ENCODE assay signal across 8 mouse cellular contexts in genomic region chr4:114685454-114685853, GRCm38 (mm10).
DNase-seq lines count a peak whose midpoint lies in the region; ATAC-seq and TF ChIP-seq lines count a peak whose summit lies in the region.

No protein-coding gene starts in this region.

- no peaks in the 10 kb centered on the region for H3K9me3 ChIP-seq in limb, embryonic 10.5 days (replicated peaks)
- H3K9me3 ChIP-seq in midbrain, embryonic 14.5 days (ENCODE audit: control insufficient read depth, low read length): no peaks in the 10 kb centered on the region

- no peak for DNase-seq in spleen, adult 2 months (ENCODE audit: low read depth in 1 of 2, low spot score in 2 of 2)
- no peak for DNase-seq in spleen, postnatal 4 days (ENCODE audit: low spot score in 2 of 2)
- DNase-seq in embryo, embryonic 10.5 days (ENCODE audit: low spot score): peak; percentile 84
- peak; percentile 38 to 44 for DNase-seq in heart, postnatal 10 days
- DNase-seq in limb, embryonic 10.5 days (ENCODE audit: low spot score): peak; percentile 68
- peak; percentile 74 for DNase-seq in midbrain, embryonic 14.5 days
- peak; percentile 30 for DNase-seq in thymus, postnatal 25 days
- DNase-seq in cerebellum, adult 2 months: no peak

- H3K27me3 ChIP-seq in spleen, adult 2 months (ENCODE audit: control insufficient read depth, insufficient read depth, low read length): no peaks in the 10 kb centered on the region
- H3K27me3 ChIP-seq in limb, embryonic 10.5 days (ENCODE audit: low read depth, poor library complexity, severe bottlenecking): peaks cover 81% of the 10 kb centered on the region
- H3K27me3 ChIP-seq in midbrain, embryonic 14.5 days (ENCODE audit: control insufficient read depth, insufficient read depth, low read length): no peaks in the 10 kb centered on the region
- no peaks in the 10 kb centered on the region for H3K27me3 ChIP-seq in cerebellum, adult 2 months (ENCODE audit: control insufficient read depth, insufficient read depth, low read length)

- intact Hi-C loops in heart, postnatal 10 days (cut with DNase I): loop anchor here (1.0 to 2.0 kb wide), 2 partner anchors 227 to 262 kb away; no protein-coding TSS in a partner anchor

- H3K4me1 ChIP-seq in spleen, adult 2 months (ENCODE audit: control insufficient read depth, insufficient read depth, insufficient read length): no peaks in the 10 kb centered on the region; the same call in 1 of the 2 replicates
- H3K4me1 ChIP-seq in limb, embryonic 10.5 days: peaks cover 69% of the 10 kb centered on the region
- H3K4me1 ChIP-seq in midbrain, embryonic 14.5 days (ENCODE audit: control insufficient read depth, insufficient read depth, low read length): 0 out of 2 replicates have a peak, but pooled peaks cover 3% of the 10 kb centered on the region
- no peaks in the 10 kb centered on the region for H3K4me1 ChIP-seq in cerebellum, adult 2 months (ENCODE audit: control insufficient read depth, insufficient read depth, low read length)

- WGBS in spleen, adult 2 months: 7% methylated on average over 11 of the region's 11 CpGs
- WGBS in limb, embryonic 10.5 days: 9% methylated on average over 11 of the region's 11 CpGs
- 11% methylated on average over 11 of the region's 11 CpGs for WGBS in midbrain, embryonic 14.5 days
- 17% methylated on average over 11 of the region's 11 CpGs for WGBS in cerebellum, adult 2 months

- no peaks in the 10 kb centered on the region for H3K36me3 ChIP-seq in spleen, adult 2 months (ENCODE audit: control insufficient read depth, insufficient read depth, low read length)
- no peaks in the 10 kb centered on the region for H3K36me3 ChIP-seq in limb, embryonic 10.5 days
- H3K36me3 ChIP-seq in midbrain, embryonic 14.5 days (ENCODE audit: control insufficient read depth, insufficient read depth, low read length): no peaks in the 10 kb centered on the region

- H3K4me2 ChIP-seq in midbrain, embryonic 14.5 days (ENCODE audit: low read length): peak overlapping the region; percentile 36

- TF ChIP-seq CTCF in spleen, adult 2 months (IDR thresholded peaks at IDR 0.05; ENCODE audit: extremely low read depth, insufficient read depth, insufficient read length, insufficient replicate concordance): peak; percentile 10; the same call in 1 of the 2 replicates
- TF ChIP-seq CTCF in cerebellum, adult 2 months (IDR thresholded peaks at IDR 0.05; ENCODE audit: borderline replicate concordance, insufficient read depth, low read depth, low read length): no peak

- TF ChIP-seq POLR2A in spleen, adult 2 months (IDR thresholded peaks at IDR 0.05; ENCODE audit: low read depth, low read length): no peak
- no peak for TF ChIP-seq POLR2A in cerebellum, adult 2 months (IDR thresholded peaks at IDR 0.05; ENCODE audit: borderline replicate concordance, insufficient read depth, low read length)

- peak; percentile 48; the same call in 1 of the 2 replicates for ATAC-seq in midbrain, embryonic 14.5 days (ENCODE audit: low FRiP score, low TSS enrichment)

- H3K4me3 ChIP-seq in spleen, adult 2 months (ENCODE audit: extremely low read depth, insufficient read depth, insufficient read length): no peak overlapping the region
- H3K4me3 ChIP-seq in limb, embryonic 10.5 days: peak overlapping the region; percentile 18
- H3K4me3 ChIP-seq in midbrain, embryonic 14.5 days (replicated peaks; ENCODE audit: low read depth, low read length): no peak overlapping the region
- H3K4me3 ChIP-seq in cerebellum, adult 2 months (replicated peaks; ENCODE audit: insufficient read depth, low read depth, low read length): no peak overlapping the region

- H3K27ac ChIP-seq in spleen, adult 2 months (ENCODE audit: insufficient read depth, low read length): no peak overlapping the region
- peak overlapping the region; percentile 56; the same call in 1 of the 2 replicates for H3K27ac ChIP-seq in limb, embryonic 10.5 days
- H3K27ac ChIP-seq in midbrain, embryonic 14.5 days (replicated peaks; ENCODE audit: low read depth, low read length): no peak overlapping the region
- no peak overlapping the region for H3K27ac ChIP-seq in cerebellum, adult 2 months (ENCODE audit: insufficient read depth, low read length)

- H3K9ac ChIP-seq in midbrain, embryonic 14.5 days (replicated peaks; ENCODE audit: low read length): no peak overlapping the region

Comparison
In these comparisons a context has a peak if more than half of its experiments do, and no peak if none do; other contexts are left out.
1. DNase-seq: peak in embryo, embryonic 10.5 days (single experiment), heart, postnatal 10 days (2 of 2), limb, embryonic 10.5 days (single experiment), midbrain, embryonic 14.5 days (single experiment) and thymus, postnatal 25 days (single experiment); none in spleen, adult 2 months (0 of 2), spleen, postnatal 4 days (0 of 2) and cerebellum, adult 2 months (0 of 2).